Mouse (Mus musculus) gastrocnemius, adult 18-20 months (tissue): Measurements from ENCODE around the gene Nppb. TPM values are rescaled to one million over a fixed set of nuclear protein-coding genes. Genes with fewer than 3 reads are reported as not detected.

Source experiments
- DNase-seq: peaks from one replicate; pipeline ENCODE4 v3.0.0; 2021; ENCODE audit warnings: low spot score
- long read RNA-seq, 2 experiments: library from polyadenylated mRNA; stranded (forward); transcript quantifications; one replicate each; pipeline ENCODE4 v2.0.0; 2021
- total RNA-seq, 2 experiments: library from RNA; stranded (reverse); gene quantifications; 2 replicates each; pipeline ENCODE4 v1.2.3; 2021

The Nppb gene
- total RNA-seq, result not detected
- long read RNA-seq, experiment 1, result 0 reads
- long read RNA-seq, experiment 2, result 0 reads

GRCm38 (mm10) chr4:147985205-147986132 lies at the start of gene Nppb:
Gene Nppb (plus strand): TSS chr4:147985788.
- DNase-seq, result no peak

DNA sequence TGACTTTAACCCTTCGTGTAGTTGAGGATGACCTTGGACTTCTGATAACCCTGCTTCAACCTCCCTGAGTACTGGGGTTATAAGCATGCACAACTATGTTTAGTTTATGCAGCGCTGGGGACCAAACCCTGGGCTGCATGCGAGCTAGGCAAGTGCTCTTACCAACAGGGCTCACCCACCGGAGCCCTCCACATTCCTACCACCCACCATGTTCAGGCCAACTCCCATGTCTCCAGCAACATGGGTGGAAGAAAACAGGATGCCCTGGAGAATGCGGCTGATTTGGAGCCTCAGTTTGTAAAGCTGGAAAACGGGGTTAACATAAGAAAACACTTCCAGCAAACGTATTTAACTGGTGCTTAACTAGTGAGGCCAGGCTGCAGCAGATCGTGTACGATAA lies 49.7 kb upstream of the Nppb start:
- DNase-seq, result no peak

GRCm38 (mm10) chr4:147936331-147936954 lies 49.1 kb upstream of the Nppb start, which contains the start of gene Plod1:
Gene Plod1 (minus strand): TSS chr4:147936767.
- peak; percentile 87 for DNase-seq

- no peak for DNase-seq
Observed at GRCm38 (mm10) chr4:147937021-147937420, 48.6 kb upstream of the Nppb start.

GRCm38 (mm10) chr4:147937486-147937885 lies 48.1 kb upstream of the Nppb start:
- no peak for DNase-seq

DNA sequence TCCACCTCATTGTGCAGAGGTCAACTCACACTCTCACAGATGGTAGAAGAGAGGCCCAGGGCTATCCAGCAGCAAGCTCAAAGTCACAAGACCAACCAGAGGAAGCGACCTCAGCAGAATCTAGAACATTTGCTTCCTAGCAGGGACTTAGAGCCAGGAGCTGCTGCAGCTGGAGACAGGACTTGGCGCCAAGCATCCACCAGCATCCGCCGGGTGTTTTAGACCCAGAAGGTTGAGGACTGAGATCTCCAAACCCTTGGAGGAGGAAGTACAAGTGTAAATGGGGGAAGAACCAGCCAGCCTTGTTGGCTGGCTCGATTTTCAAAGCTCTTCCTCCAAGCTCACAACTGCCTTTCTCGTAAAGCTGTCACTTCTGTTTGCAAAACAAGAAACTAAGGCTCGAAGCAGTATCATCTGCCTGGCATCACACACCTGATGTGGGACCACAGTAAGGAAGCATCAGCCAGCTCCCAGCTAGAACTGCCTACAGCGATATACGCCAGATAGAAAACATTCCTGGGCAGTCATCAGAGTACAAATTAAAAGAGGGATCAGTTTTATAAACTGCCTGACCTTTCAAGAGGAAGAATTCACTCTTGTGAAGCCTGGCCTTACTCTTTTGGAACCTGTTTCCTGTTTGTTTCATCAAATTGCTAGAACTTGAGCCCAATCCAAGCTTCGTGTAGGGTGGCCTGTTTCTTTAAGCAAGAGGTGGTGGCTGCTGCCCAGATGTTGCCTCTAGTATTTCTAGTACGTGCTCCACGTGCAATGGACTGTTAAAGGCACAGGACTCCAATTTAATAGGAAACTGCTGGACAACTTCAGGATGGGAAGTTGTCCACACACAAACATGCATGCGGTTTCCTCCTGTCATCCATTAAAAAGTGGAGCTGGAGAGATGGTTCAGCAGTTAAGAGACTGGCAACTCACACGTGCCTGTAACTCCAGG lies 47.2 kb upstream of the Nppb start:
- DNase-seq, result peak; percentile 65

- DNase-seq, result peak; percentile 38
Observed at GRCm38 (mm10) chr4:147940111-147940510, 45.5 kb upstream of the Nppb start.

DNA sequence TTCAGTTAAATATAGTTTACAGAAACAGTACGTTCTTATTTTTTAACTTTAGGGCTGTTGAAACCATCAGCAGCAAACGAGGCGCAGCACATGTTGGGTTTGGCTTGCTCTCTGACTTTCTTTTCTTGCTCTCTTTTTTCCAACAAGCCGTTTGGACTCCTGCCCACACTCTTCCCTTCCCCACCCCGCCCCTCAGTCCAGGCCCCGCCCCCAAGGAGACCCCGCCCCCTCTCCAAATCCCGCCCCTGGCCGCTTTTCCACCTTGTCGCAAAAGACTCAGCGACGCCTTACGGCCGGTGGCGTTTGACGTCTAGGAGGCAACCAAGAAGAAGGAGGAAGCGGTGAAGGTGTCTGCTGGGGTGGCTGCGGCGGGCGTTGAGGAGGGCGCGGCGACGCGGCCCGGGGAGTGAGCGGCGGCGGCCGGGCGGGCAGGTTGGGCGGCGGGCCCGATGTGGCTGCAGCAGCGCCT lies 45.0 kb upstream of the Nppb start, which contains the start of gene 2510039O18Rik:
2510039O18Rik (plus strand) TSS at position 320 of the 469 bp plus-strand sequence.
- DNase-seq, result peak; percentile 85

DNA sequence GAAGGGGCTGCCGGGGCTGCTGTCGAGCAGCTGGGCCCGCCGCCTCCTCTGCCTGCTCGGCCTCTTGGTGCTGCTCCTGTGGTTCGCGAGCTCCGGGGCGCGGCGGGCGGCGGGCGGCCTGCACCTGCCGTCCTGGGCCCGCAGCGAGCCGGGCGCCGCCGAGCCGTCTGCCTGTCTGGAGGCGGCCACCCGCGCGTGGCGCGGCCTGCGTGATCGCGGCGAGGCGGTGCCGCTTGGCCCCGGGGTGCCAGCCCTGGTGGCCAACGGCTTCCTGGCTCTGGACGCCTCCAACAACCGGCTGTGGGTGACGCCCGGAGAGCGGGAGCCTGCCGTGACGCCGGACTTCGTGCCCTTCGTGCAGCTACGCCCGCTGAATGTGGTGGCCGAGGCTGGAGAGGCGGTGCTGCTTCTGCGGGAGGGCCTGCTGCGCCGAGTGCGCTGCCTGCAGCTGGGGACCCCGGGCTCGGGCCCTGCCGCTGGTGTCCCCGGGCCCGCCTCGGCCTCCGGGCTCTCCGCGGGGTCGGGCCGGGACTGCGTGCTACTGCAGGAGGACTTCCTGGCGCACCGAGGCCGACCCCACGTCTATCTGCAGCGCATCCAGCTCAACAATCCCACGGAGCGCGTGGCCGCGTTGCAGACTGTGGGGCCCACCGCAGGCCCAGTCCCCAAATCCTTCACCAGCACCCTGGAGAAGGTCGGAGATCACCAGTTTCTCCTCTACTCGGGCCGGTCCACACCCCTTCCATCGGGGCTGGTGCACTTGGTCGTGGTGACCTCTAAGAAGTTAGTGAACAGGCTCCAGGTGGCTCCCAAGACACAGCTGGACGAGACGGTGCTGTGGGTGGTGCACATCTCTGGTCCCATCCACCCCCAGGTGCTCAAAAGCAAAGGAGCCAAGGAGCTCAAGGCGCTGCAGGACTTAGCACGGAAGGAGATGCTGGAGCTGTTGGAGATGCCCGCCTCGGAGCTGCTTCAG lies 44.3 kb upstream of the Nppb start:
- no peak for DNase-seq

DNA sequence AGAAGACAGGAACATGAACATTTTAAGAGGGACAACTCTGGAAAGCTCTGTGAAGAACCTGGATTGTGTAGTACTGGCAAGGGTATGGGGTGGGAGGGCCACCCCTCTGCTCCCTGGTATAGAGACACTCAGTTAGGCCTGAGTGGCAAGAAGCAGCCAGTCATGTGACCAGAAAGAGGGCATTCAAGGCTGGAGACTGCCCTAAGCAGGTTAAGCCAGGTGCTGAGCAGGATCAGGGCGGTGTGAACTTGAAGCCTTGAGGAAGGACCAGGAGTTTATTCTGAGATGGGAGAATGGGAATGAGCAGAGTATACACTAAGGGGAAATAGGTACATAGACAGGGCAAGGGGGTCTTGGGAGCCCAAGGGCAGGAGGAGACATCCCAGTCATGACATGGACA lies 42.6 kb upstream of the Nppb start:
- no peak for DNase-seq

DNA sequence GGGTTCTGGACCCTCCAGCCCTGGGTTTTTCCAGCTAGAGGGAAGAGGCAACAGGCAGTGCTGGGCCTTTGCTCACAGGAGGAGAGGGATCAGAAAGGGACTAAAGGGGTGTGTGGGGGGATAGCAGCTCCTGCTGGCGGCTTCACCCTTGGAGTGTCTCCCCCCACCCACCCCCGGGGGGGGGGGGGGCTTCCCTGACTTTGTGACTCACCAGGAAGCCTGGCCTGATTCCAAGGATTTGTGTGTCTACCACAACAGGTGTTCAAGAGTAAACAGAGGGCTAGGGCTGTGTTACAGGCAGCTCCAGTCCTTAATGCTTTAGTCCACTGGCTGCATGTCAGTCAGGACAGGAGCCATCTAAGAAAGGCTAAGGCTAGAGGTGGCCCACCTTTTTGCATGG lies 38.1 kb upstream of the Nppb start:
- DNase-seq, result no peak

GRCm38 (mm10) chr4:147953590-147953989 lies 32.0 kb upstream of the Nppb start:
- no peak for DNase-seq

- DNase-seq, result no peak
Observed at GRCm38 (mm10) chr4:147957141-147957540, 28.4 kb upstream of the Nppb start.

- DNase-seq, result peak; percentile 68
Observed at GRCm38 (mm10) chr4:147959881-147960831, 25.4 kb upstream of the Nppb start.

DNA sequence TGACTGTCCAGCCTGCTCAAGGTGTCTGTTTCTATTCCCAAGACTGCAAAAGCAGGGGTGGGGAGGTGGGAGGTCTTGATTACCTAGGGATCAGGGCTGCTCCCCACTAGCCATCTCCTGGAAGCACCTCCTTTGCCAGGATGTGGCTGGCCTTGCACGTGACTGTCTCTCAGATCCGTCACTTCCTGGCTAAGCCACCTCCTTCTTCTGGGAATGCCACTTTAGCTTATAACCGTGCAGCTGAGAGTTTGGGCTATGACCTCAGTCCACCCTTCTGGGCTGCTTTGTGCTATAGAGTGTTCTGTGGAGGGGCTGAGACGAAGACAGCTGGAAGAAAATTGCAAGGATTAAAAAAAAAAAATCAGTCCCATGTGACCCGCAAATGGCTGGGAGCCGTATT lies 22.8 kb upstream of the Nppb start:
- DNase-seq, result no peak

- DNase-seq, result no peak
Observed at GRCm38 (mm10) chr4:147963623-147964022, 22.0 kb upstream of the Nppb start.

DNA sequence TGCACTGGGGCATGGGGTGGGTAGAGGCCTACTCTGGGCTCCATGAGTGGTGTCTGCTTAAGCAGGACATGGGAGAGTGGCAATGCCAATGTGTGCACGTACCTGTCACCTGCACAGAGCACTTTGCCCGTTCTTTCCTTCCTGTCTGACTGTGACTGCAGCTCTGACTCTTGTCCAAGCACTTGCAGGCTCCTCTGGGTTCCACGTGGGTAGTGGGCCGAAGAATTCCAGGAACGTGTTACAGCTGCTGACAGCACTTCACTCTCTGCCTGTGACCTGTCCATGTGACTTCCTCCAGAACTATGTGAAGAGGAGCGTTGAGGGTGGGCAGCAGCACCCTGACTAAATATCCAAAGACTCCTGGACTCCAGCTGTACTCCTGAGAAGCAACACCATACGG lies 19.9 kb upstream of the Nppb start:
- DNase-seq, result no peak

- DNase-seq, result no peak
Observed at GRCm38 (mm10) chr4:147968816-147969215, 16.8 kb upstream of the Nppb start.

- no peak for DNase-seq
Observed at GRCm38 (mm10) chr4:147969337-147969736, 16.3 kb upstream of the Nppb start.
